Mouse (Mus musculus): ENCODE data around the gene Capn10. TPM values are rescaled to one million over a fixed set of nuclear protein-coding genes. Genes with fewer than 3 reads are reported as not detected.
A peak's percentile ranks its signal among the peaks of the same experiment; 100 is the strongest.
"Not testable (repeated sequence)": the region's sequence is repeated elsewhere in the genome, so short reads cannot be mapped to it uniquely, and the experiment has no call there.

The Capn10 gene
- total RNA-seq, 2 experiments from 2014 or later: 44.4 to 47.8 TPM

DNA sequence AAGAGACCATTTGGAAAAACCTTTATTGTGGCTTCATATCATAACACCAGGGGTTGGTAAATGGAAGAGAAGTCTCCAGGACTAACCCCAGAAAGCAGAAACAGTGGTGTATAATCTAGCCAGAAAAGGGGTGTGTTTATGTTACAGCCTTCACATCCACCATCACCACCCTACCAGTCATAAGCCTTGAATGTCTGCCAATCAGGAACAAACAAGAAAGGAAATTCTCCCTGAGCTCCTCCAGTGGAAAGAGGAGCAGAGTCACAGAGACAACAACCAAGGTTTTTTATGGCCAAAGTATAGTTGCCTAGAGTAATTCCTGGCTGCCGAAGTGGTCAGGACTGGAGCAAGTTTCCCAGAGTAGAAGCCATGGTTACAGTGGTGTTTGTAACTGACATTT lies 24.8 kb downstream of the Capn10 start:
- intact Hi-C loops (cut with DNase I): loop anchor here (1.0 kb wide), 1 partner anchor 50 kb away; no protein-coding TSS in a partner anchor
- no peak for DNase-seq (ENCODE audit: low spot score in 2 of 2)

DNA sequence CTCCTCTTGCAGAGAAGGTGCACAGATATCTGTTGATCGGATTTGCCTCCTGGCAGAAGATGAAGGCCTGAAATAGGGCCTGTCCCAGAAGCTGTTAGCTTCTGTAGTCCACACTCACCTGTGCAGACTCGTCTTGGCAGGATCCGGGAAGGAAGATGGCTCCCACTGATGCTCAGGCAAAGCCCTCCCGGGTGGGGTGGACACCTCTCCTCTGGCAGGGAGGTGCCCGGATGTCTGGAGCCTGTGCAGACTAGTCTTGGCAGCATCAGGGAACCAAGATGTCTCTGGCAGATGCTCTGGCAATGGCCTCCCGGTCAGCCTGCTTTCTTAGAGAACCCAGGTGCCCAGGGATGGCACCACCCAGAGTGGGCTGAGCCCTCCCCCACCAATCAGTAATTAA lies 36.6 kb downstream of the Capn10 start:
- intact Hi-C loops (cut with DNase I): not testable (repeated sequence)

DNA sequence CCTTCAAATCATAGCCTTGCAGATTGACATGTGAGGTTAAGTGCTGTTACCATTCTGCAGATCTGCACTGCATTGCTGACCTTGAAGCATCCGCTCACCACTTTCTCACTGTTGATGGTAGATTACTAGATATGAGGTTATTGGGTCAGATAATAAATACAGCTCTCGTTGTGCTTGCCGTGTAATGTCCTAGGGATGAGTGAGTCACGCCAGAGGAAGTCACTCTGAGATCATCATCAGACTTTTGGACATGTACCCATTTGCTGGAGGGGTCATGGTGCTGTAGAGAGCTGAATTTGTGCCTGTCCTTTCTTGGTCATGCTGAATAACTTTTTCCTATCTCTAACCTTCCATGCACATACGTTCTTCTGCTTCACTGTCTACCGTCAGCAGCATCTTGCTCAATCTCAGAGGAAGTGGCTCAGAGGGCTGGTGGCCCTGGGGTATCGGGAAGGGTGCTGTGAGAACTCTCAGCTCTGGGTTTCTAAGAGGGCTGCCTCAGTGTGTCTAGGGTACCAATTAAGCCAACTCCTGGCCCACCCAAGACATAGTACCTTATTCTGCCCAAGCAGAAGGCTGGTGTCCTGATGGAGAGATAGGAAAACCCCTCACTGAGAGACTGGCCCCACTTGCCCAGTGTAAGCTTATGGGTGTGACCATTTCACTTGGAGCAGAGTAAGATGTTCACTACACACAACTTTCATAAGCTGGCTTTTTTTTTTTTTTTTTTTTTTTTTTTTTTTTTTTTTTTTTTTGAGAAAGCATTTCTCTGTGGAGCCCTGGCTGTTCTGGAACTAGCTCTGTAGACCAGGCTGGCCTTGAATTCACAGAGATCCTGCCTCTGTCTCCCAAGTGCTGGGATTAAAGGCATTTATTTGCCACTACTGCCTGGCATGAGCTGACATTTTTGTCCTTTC lies 38.0 kb downstream of the Capn10 start:
- DNase-seq (ENCODE audit: low spot score in 2 of 2): no peak
- intact Hi-C loops (cut with DNase I): no loop called here

More for the DNA sequence above, 36.6 kb downstream of the Capn10 start:
- not testable (repeated sequence) for DNase-seq (ENCODE audit: low spot score in 2 of 2)

DNA sequence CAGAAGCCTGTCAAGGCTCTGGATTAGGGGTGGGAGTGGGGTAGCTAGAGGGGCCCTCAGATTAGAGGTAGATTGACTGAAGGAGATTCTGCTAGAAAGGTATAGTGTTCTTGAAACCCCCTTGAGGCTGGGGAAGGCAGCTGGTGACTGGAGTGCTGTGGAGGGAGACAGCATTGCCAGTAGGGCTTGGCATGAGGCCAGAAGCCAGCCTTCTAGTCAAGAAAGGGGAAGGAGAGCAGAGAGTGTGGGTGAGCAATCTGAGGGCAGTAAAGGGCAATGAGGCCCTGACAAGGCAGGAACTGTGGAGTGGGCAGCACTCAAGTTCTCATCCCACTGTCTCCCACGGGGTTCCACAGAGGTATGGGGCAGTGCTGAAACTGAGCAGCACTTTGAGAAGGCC lies 38.7 kb downstream of the Capn10 start:
- intact Hi-C loops (cut with DNase I): no loop called here

DNA sequence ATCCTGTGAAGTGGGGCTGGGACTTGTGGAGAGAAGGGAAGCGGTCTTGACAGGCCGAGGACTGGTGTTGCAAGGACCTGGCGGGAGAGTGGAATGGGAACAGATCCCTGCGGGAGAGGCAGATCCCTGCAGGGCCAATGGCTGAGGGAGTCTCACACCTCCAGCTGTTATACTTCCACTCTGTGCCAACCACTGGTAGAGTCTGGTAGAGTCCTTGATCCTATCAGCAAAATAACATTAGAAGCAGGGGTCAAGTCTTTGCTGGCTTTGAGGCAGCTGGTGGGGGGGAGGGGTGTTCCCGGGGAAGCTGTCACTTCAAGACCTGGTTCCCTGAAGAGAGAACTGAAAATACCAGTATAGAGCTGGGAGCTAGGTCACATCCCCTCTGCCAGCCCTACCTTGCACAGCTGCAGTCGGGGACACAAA lies 42.0 kb downstream of the Capn10 start:
- DNase-seq (ENCODE audit: low spot score in 2 of 2): no peak
- intact Hi-C loops (cut with DNase I): no loop called here

More for the DNA sequence above, 38.7 kb downstream of the Capn10 start:
- peak; percentile 20 to 24 for DNase-seq (ENCODE audit: low spot score in 2 of 2)

DNA sequence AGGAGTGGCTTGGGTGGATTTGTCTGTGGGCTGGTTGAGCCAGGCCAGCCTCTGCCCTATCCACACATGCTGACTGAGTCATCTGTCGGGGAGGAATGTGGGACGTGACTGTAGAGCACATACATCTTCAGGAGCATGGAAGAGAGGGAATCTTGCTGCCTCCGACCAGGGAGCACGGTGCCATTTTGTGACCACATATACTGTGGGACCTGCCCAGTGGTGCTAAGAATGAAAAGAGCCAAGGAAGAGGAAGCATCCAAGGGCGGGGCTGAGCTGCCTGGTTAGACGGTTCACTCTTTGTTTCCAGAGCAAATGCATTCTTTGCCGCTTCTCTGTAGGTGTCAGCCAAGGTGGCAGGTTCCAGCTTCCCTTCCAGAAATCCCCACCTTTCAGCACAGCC lies 44.5 kb downstream of the Capn10 start:
- intact Hi-C loops (cut with DNase I): no loop called here
- DNase-seq (ENCODE audit: low spot score in 2 of 2): no peak

DNA sequence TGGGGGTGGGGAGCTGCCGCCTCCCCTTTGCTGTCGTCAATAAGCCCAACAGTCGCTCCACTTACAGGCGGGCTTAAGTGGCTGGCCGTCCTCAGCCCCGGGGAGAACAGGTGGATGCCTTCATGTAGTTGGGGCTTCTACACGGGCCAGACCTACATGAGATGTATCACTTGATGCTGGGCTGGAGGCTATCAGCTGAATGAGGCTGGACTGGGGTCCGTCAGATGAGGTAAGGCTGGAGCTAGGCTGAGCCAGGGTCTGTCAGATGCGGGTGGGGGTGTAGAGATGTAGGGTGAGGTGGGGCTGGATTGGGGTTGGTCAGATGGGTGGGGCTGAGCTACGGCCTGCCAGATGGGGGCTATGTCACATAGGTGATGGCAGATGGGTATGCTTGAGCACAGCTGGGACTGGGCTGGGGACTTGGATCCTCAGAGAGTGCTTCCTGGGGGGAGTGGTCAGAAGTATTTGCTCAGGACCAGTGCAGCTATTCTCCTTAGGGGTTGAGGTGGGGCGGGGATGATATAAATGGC lies 45.0 kb downstream of the Capn10 start:
- DNase-seq (ENCODE audit: low spot score in 2 of 2): no peak
- intact Hi-C loops (cut with DNase I): no loop called here

DNA sequence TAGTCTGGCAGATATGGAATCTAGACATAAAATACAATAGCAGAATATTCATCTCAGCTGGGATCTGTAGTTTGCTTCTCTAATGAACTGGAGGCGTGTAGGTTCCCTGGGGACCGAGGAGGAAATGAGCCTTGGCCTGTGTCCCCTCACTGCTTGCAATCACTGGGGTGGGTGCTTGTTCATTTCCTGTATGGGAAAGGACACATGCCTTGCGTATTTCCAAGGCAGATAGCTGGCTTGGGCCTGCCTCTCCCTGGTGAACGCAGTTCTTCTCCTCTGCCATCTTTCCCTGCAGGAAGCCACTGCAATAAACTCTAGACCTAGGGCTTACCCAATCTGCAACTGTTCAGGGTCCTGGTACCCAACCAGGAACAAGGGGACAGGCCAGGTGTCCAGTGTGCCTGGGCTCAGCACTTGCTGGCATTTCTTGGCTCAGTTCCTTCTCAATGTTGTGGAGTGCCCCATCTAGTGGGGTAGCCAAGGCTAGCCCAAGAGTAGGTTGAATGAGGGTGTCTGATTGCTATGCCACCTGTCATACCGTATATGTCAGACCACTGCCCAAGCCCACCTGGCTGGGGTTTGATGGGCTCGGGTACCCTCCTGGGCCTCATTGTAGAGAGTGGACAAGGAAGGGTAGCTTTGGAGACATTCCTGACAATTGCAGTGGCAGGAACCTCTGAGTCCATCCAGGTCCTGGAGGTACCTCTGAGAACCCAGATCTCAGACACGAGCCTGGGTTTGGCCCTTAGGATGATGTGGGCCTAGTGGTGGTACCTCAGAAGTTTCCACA lies 47.1 kb downstream of the Capn10 start:
- intact Hi-C loops (cut with DNase I): no loop called here

DNA sequence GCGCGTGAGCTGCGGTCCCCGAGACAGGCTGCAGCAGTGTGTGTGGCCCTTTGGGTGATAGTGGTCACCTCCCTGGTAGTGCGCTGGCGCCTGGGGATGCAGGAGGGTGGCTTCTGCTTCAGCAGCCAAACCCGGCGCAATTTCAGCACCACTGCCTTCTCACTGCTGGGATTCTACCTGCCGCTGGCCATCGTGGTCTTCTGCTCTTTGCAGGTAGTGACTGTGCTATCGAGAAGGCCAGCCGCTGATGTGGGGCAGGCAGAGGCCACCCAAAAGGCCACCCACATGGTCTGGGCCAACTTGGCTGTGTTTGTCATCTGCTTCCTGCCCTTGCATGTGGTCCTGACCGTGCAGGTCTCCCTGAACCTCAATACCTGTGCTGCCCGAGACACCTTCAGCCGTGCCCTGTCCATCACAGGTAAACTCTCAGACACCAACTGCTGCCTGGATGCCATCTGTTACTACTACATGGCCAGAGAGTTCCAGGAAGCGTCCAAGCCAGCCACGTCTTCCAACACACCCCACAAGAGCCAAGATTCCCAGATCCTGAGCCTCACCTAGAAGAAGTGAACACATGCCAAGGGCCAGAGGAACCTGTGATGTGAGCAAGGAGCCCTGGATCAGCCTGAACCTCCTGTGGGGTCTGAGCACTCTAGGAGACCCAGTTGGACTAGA lies 48.9 kb downstream of the Capn10 start:
- intact Hi-C loops (cut with DNase I): no loop called here
- no peak for DNase-seq (ENCODE audit: low spot score in 2 of 2)

More for the DNA sequence above, 47.1 kb downstream of the Capn10 start:
- no peak for DNase-seq (ENCODE audit: low spot score in 2 of 2)

DNA sequence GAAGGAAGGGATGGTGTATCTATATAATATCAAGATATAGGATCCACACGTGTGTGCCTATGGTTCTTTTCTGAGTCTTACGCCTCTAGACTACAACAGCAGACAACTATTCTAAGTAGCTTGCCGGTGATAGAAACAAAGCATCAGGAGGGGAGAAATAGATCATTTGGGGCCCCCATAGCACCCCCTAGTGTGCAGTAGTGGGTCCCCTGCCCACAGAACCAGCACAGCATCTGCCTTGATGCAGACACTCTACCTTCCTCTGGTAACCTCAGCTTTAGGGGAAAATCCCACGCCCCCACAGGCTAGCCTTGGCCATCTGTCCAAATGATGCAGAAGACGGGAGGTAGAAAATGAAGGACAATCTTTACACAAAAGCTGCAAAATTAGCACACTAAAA lies 50.8 kb downstream of the Capn10 start:
- intact Hi-C loops (cut with DNase I): no loop called here
- no peak for DNase-seq (ENCODE audit: low spot score in 2 of 2)

DNA sequence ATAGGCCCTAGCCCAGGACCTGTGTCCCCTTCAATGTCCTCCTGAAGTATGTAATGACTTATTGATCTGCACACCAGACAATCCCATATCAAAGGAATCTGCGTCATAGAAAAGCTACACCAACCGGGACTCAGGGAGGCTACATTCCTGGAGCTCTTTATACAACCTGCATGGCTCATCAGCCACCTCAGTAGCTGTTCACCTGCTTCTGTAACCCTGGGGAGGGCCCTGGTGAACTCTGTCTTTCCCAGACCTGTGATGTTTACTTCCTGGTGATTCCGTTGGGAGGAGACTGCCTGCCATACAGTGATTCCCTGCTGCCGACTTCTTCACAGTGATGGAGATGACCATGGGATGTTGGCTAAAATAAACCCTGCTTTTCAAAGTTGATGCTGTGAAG lies 54.7 kb downstream of the Capn10 start:
- intact Hi-C loops (cut with DNase I): no loop called here
- DNase-seq (ENCODE audit: low spot score in 2 of 2): no peak

DNA sequence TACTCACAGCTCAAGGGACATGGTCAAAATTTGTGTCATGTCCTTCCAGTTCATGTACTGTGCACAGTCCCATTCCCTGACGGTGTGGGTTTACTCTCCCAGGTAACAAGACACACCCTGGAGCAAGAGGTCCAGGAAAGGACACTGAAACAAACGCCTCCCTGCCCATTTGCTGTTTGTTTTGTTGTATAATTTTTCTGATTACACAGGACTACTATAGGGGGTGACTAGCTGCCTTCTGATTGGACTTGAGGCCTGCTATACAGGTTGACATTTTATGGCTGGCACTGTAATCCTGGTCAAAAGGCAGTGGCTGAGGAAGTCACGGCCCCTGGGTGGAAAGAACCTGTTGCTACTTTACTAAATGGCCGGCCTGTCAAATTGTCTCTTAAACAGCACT lies 55.7 kb downstream of the Capn10 start:
- DNase-seq (ENCODE audit: low spot score in 2 of 2): no peak
- intact Hi-C loops (cut with DNase I): no loop called here

DNA sequence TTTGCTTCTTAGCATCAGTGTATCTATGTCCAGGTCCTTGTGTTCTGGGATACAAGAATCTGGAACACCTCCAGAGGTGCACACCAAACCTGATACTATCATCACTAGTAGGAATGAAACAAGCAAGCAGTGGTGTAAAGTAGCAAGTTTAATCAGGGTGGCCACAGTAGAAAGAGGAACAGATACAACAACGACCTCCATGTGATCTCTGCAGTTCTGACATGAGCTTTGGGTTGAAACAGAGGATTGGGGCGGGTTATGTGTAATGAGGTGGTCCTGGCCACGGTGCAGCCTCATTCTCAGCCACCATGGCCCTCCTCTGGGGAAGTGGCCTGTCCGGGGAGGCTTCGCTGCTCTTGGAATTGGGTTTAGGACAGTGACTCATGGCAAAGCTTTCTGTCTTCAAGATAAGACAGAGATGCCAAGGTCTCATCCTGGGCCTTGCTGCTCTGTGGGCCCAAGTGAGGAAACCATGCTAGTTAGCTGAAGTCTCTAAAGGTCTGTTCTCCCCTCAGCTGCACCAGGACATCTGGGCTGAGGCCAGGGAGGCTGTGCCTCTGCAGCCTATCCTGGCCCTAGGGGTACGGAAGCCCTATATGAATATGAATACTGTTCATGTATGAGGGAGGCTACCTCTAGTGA lies 58.2 kb downstream of the Capn10 start:
- intact Hi-C loops (cut with DNase I): no loop called here
- no peak for DNase-seq (ENCODE audit: low spot score in 2 of 2)

DNA sequence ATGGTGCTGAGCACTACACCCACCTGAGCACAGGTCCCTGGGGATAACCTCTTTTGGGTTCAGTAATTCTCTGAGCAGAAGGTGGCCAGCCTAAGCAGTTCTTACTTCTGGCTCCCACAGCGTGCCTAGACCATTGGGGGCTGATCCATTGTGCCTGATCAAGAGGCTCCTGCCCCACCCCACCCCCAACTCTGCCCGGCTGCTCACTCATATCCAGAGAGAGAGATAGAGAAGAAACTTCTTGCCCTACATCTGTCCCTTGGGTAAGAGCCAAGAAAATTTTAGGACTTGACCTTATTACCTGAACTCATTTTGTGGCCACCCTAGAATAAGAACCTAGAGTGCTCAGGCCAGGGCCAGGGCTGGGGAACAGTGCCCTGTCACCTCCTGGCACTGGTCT lies 58.7 kb downstream of the Capn10 start:
- no peak for DNase-seq (ENCODE audit: low spot score in 2 of 2)
- intact Hi-C loops (cut with DNase I): no loop called here

Other genes starting within 250 kb of the Capn10 start
- 10 to 100 TPM; 73.8 to 81.8 TPM for gene Gpc1, start 102.7 kb upstream of the Capn10 start, total RNA-seq (2021)
- gene Ankmy1, start 31.5 kb upstream of the Capn10 start, total RNA-seq (2021): under 1 TPM; 0.32 to 0.41 TPM
- 10 to 100 TPM; 11.7 to 13.0 TPM for gene Dusp28, start 27.4 kb upstream of the Capn10 start, total RNA-seq (2021)
- 10 to 100 TPM; 32.3 to 32.9 TPM for gene Rnpepl1, start 23.6 kb upstream of the Capn10 start, total RNA-seq (2021)
- under 1 TPM; 0.18 to 0.48 TPM for gene Gpr35, start 16.5 kb downstream of the Capn10 start, total RNA-seq (2021)
- gene Aqp12, start 72.0 kb downstream of the Capn10 start, total RNA-seq (2021): not detected
- 100 to 1,000 TPM; 724 to 739 TPM for gene Kif1a, start 167.6 kb downstream of the Capn10 start, total RNA-seq (2021)
- not detected for gene Agxt, start 200.9 kb downstream of the Capn10 start, total RNA-seq (2021)
- not detected for gene 2310007B03Rik, start 226.6 kb downstream of the Capn10 start, total RNA-seq (2021)
- gene Crocc2, start 234.3 kb downstream of the Capn10 start, total RNA-seq (2021): under 1 TPM; 0.07 to 0.09 TPM

All from left cerebral cortex, postnatal 25 days (tissue).